Mouse (Mus musculus): Measurements from ENCODE around the gene Hepacam. TPM values are rescaled to one million over a fixed set of nuclear protein-coding genes. Genes with fewer than 3 reads are reported as not detected.
A peak's percentile ranks its signal among the peaks of the same experiment; 100 is the strongest.

Gene Hepacam
- total RNA-seq (2014; rRNA removed) (not detected in 2 replicates), polyA plus RNA-seq (2012; rRNA removed) (0.02 TPM in 1 of 2 replicates, not detected in the other)

DNA sequence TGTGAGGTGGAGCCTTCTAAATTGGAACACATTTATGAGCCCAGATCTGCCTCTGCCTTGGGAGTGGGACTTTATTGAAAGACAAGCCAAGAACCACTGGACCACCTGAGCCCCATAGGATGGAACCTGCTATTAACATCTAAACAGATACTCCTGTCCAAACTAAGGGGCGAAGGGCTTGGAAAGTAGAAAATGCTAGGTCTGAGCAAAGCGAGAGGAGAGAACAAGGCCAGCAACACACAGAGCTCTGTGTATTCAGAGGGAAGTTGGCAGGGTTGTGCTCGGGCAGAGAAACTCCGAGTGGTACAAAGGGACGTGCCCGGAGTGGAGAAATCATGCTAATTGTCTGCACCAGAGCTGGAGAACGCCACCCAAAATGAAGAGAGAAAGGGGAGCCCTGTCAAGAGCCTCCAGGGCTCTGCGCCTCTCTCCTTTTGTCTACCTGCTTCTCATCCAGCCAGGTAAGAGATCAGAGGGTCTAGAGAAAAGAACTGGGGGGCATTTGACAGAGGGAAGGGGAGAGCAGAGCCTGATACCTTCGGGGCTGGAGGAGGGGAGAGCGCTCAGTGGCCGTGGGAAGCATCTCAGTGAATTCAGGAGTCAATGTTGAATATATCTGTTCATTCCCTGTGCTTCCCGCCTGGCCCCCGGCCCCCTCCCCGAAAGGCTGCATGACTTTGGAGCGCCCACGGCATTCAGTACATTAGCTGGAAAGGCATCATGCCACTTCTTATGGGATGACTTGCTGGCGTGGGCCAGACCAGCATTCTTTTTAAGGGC lies at the start of gene Hepacam:
Hepacam (plus strand) TSS at position 51 of the 780 bp plus-strand sequence.
- no peak within 1 kb of the TSS for H3K27ac ChIP-seq (replicated peaks; ENCODE audit: insufficient read depth, low read depth, low read length)
- no peak within 1 kb of the TSS for H3K9ac ChIP-seq (ENCODE audit: low read depth, low read length)
- WGBS, result 86% methylated on average over 17 of the region's 17 CpGs
- TF ChIP-seq POLR2A (IDR thresholded peaks at IDR 0.05; ENCODE audit: extremely low read depth, insufficient read depth, low read length), result no peak
- no peak for TF ChIP-seq CTCF (IDR thresholded peaks at IDR 0.05; ENCODE audit: low read depth, low read length)
- no peak within 1 kb of the TSS for H3K4me3 ChIP-seq (ENCODE audit: insufficient read depth, low read depth, low read length)
- no peaks in the 10 kb centered on the region for H3K36me3 ChIP-seq (ENCODE audit: control insufficient read depth, insufficient read depth, low read length)
- H3K4me1 ChIP-seq (ENCODE audit: control insufficient read depth, insufficient read depth, low read length), result no peaks in the 10 kb centered on the region
- no peaks in the 10 kb centered on the region for H3K27me3 ChIP-seq (ENCODE audit: control insufficient read depth, insufficient read depth, low read length)
- DNase-seq (ENCODE audit: extremely low read depth, low read depth, low spot score), result no peak
- no peaks in the 10 kb centered on the region for H3K79me2 ChIP-seq (ENCODE audit: control insufficient read depth, insufficient read depth, low read length)

DNA sequence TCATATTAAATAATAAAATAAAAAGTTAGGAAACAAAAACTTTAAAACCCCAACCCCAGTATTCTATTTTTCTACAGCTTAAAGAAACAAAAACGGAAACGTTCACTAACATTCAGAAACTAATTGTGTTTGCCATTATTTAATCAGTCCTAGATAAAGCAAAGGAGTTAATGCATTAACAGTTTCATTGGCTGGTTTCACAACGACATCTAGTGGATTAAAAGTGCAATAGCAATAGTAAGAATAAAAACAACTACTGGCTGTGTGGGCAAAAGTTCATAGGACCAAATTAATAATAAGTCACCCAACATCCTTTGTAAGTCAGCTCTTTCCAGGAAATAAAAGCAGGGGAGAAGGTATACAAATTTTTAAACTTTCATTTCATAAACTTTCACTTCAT lies 37.7 kb upstream of the Hepacam start:
- no peak overlapping the region for H3K4me3 ChIP-seq (ENCODE audit: insufficient read depth, low read depth, low read length)
- 32% methylated on average over 3 of the region's 3 CpGs for WGBS
- H3K9ac ChIP-seq (ENCODE audit: low read depth, low read length), result no peak overlapping the region
- H3K79me2 ChIP-seq (ENCODE audit: control insufficient read depth, insufficient read depth, low read length), result no peaks in the 10 kb centered on the region
- H3K4me1 ChIP-seq (ENCODE audit: control insufficient read depth, insufficient read depth, low read length), result peaks cover 5% of the 10 kb centered on the region
- H3K27me3 ChIP-seq (ENCODE audit: control insufficient read depth, insufficient read depth, low read length), result no peaks in the 10 kb centered on the region
- DNase-seq (ENCODE audit: extremely low read depth, low read depth, low spot score), result peak; percentile 25
- TF ChIP-seq CTCF (IDR thresholded peaks at IDR 0.05; ENCODE audit: low read depth, low read length) (peak; percentile 70), POLR2A (IDR thresholded peaks at IDR 0.05; ENCODE audit: extremely low read depth, insufficient read depth, low read length) (no peak)
- no peak overlapping the region for H3K27ac ChIP-seq (replicated peaks; ENCODE audit: insufficient read depth, low read depth, low read length)
- H3K36me3 ChIP-seq (ENCODE audit: control insufficient read depth, insufficient read depth, low read length), result no peaks in the 10 kb centered on the region

DNA sequence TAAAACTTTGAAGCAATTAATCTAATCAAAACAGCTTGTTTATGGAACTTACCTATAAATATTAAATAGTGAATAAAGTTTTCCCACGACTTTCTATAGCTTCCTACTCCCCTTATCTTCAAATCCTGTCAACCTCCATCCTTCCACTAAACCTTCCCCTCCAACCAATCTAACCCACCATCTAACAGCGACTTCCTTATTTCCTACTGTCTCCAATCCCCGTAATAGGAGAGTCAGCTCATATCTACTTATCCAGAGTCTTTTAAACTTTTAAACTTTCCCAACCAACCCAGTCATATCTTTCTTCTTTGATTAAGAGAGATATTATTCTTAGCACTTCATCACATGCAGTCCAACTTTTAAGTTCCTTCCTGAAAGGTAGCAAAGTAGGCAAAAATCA lies 21.7 kb upstream of the Hepacam start:
- Histone ChIP-seq H3K79me2 (ENCODE audit: control insufficient read depth, insufficient read depth, low read length) (no peaks in the 10 kb centered on the region), H3K9ac (ENCODE audit: low read depth, low read length) (no peak overlapping the region), H3K4me3 (ENCODE audit: insufficient read depth, low read depth, low read length) (no peak overlapping the region), H3K27me3 (ENCODE audit: control insufficient read depth, insufficient read depth, low read length) (no peaks in the 10 kb centered on the region), H3K4me1 (ENCODE audit: control insufficient read depth, insufficient read depth, low read length) (peaks cover 6% of the 10 kb centered on the region), H3K27ac (replicated peaks; ENCODE audit: insufficient read depth, low read depth, low read length) (no peak overlapping the region), H3K36me3 (ENCODE audit: control insufficient read depth, insufficient read depth, low read length) (peaks cover 5% of the 10 kb centered on the region; the same call in 1 of the 2 replicates)
- DNase-seq (ENCODE audit: extremely low read depth, low read depth, low spot score), result no peak
- TF ChIP-seq POLR2A (IDR thresholded peaks at IDR 0.05; ENCODE audit: extremely low read depth, insufficient read depth, low read length) (no peak), CTCF (IDR thresholded peaks at IDR 0.05; ENCODE audit: low read depth, low read length) (no peak)
- WGBS, result 80% methylated on average over 3 of the region's 3 CpGs

DNA sequence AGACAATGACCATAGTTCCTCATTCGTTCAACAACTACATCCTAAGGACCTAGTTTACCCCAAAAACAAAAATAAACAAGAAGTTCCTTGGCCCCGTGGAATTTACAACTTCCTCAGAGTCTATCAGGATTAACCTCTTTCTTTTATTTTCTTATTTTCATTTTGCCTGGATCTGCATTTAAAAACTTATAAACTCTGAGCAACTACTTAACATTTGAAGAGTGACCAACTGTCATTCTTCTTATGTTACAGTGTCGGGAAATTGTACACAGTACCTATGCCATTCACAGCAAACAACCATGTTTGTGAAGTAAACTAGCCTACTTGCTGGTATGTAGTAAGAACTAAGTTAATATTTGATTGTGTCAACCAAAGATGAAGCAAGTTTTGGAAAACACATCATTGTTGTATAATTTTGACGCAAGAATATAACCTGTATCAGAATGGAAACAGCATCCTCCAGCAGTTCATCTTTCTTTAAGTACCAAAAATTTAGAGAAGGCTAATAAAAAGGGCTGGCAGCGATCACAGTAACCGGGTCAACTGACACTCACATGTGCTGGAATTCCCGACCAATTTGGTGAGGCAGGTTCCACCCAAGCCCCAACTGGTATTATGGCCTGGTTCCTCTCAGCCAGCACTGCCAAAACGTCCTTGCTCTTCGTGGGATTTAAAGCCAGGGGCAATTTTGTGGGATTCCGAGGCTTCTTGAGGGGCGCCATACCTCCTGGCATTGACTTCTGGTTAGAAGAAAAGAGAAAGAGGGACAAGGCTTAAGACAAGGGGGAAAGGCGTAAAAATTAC lies 19.8 kb upstream of the Hepacam start:
- peak; percentile 68 for DNase-seq (ENCODE audit: extremely low read depth, low read depth, low spot score)
- Histone ChIP-seq H3K4me3 (ENCODE audit: insufficient read depth, low read depth, low read length) (peak overlapping the region; percentile 68), H3K27ac (replicated peaks; ENCODE audit: insufficient read depth, low read depth, low read length) (peak overlapping the region; percentile 35), H3K79me2 (ENCODE audit: control insufficient read depth, insufficient read depth, low read length) (no peaks in the 10 kb centered on the region), H3K9ac (ENCODE audit: low read depth, low read length) (peak overlapping the region; percentile 63; the same call in 1 of the 2 replicates), H3K27me3 (ENCODE audit: control insufficient read depth, insufficient read depth, low read length) (no peaks in the 10 kb centered on the region), H3K4me1 (ENCODE audit: control insufficient read depth, insufficient read depth, low read length) (peaks cover 6% of the 10 kb centered on the region), H3K36me3 (ENCODE audit: control insufficient read depth, insufficient read depth, low read length) (no peaks in the 10 kb centered on the region)
- TF ChIP-seq CTCF (IDR thresholded peaks at IDR 0.05; ENCODE audit: low read depth, low read length), result no peak
- no peak for TF ChIP-seq POLR2A (IDR thresholded peaks at IDR 0.05; ENCODE audit: extremely low read depth, insufficient read depth, low read length)
- WGBS, result 5% methylated on average over 12 of the region's 12 CpGs

DNA sequence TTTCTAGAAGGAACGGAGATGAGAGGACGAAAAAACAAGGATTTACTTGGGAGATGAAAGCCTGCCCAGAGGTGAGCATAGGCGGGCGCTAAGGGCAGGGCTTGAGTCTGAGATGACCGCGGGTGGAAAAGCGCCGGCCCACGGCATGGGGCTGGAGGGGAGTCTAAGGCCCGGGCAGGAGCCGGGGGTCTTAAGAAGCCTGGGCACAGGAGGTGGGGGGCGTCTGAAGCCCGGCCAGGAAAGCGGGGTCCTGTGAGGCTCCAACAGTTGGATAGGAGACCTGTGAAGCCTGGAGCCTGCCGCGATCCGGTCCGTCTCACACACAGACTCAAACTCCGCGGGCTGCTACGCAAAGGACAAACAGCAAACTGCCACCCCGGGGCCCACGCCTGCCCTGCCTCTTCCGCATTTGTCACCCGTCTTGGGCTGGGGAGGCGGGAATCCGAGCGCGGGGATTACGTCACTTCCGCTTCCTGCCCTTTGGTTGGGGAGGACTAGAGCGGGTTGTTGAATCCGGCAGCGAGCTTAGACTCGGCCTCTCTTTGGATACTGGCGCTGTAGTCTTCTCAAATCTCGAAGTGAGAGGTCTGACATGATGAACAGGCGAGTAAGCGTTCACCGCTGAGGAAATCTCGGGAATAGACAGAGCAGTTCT lies 19.0 kb upstream of the Hepacam start, which contains the start of gene Ccdc15:
Ccdc15 (minus strand) TSS at position 445 of the 655 bp plus-strand sequence.
- Histone ChIP-seq H3K27ac (replicated peaks; ENCODE audit: insufficient read depth, low read depth, low read length) (peak within 1 kb of the TSS; percentile 64), H3K79me2 (ENCODE audit: control insufficient read depth, insufficient read depth, low read length) (no peaks in the 10 kb centered on the region), H3K36me3 (ENCODE audit: control insufficient read depth, insufficient read depth, low read length) (no peaks in the 10 kb centered on the region), H3K4me1 (ENCODE audit: control insufficient read depth, insufficient read depth, low read length) (peaks cover 6% of the 10 kb centered on the region), H3K4me3 (ENCODE audit: insufficient read depth, low read depth, low read length) (peak within 1 kb of the TSS; percentile 68), H3K9ac (ENCODE audit: low read depth, low read length) (peak within 1 kb of the TSS; percentile 83), H3K27me3 (ENCODE audit: control insufficient read depth, insufficient read depth, low read length) (no peaks in the 10 kb centered on the region)
- WGBS, result under 1% methylated on average over 41 of the region's 41 CpGs
- TF ChIP-seq POLR2A (IDR thresholded peaks at IDR 0.05; ENCODE audit: extremely low read depth, insufficient read depth, low read length), result peak; percentile 81
- TF ChIP-seq CTCF (IDR thresholded peaks at IDR 0.05; ENCODE audit: low read depth, low read length), result no peak
- DNase-seq (ENCODE audit: extremely low read depth, low read depth, low spot score), result peak; percentile 89

All from liver, adult 2 months (tissue).